Mouse (Mus musculus) embryonic stem cell, embryonic (primary cell): ENCODE results near the gene Zdhhc3.

Experiments
- CTCF ChIA-PET, 4 experiments: fragments of 300-600 bp in 2 of 4; fragments of 350-600 bp in 2 of 4; sonication (Branson Sonifier 250); formaldehyde crosslinking; loops; one replicate each; lab custom pipeline; 2022; ENCODE audit warnings: inconsistent platforms in 2 of 4; lab: Charles Lee
- POLR2A ChIA-PET, 4 experiments: fragments of 300-600 bp in 2 of 4; fragments of 350-600 bp in 2 of 4; sonication (Branson Sonifier 250); formaldehyde crosslinking; loops; one replicate each; lab custom pipeline; 2022; ENCODE audit warnings: antibody characterized with exemption in 4 of 4, inconsistent platforms in 1 of 4; lab: Charles Lee

Zdhhc3 gene

GRCm38 (mm10) chr9:123080355-123080754 is 32.6 kb downstream of the Zdhhc3 start:
- CTCF ChIA-PET: no interaction called here

GRCm38 (mm10) chr9:123079149-123079548 is 33.9 kb downstream of the Zdhhc3 start:
- ChIA-PET CTCF (interaction anchor here in 1 of 4 experiments (0.6 kb wide), 1 partner anchor 758 kb away, joined by 4 read pairs; no protein-coding TSS in a partner anchor), POLR2A (interaction anchor here in 1 of 4 experiments (1.5 kb wide), 1 partner anchor 34 kb away, joined by 5 read pairs; the partner anchor contains the start of genes Exosc7 and Zdhhc3)

More at GRCm38 (mm10) chr9:123080355-123080754, 32.6 kb downstream of the Zdhhc3 start:
- POLR2A ChIA-PET: interaction anchor here in 1 of 4 experiments (1.5 kb wide), 1 partner anchor 33 kb away, joined by 5 read pairs; the partner anchor contains the start of genes Exosc7 and Zdhhc3

- POLR2A ChIA-PET: no interaction called here
- CTCF ChIA-PET: interaction anchor here in 1 of 4 experiments (0.6 kb wide), 1 partner anchor 147 kb away, joined by 3 read pairs; no protein-coding TSS in a partner anchor
Measured at GRCm38 (mm10) chr9:123060172-123060571, 52.8 kb downstream of the Zdhhc3 start.

GRCm38 (mm10) chr9:123058724-123059292 is 54.2 kb downstream of the Zdhhc3 start:
- POLR2A ChIA-PET: no interaction called here

GRCm38 (mm10) chr9:123047665-123048064 is 65.3 kb downstream of the Zdhhc3 start:
- ChIA-PET CTCF (interaction anchor here in 1 of 4 experiments (0.7 kb wide), 1 partner anchor 14 kb away, joined by 4 read pairs; no protein-coding TSS in a partner anchor), POLR2A (interaction anchor here in 1 of 4 experiments (0.6 kb wide), 1 partner anchor 595 kb away, joined by 3 read pairs; no protein-coding TSS in a partner anchor)

More at GRCm38 (mm10) chr9:123058724-123059292, 54.2 kb downstream of the Zdhhc3 start:
- CTCF ChIA-PET: interaction anchor here in 1 of 4 experiments (0.6 kb wide), 1 partner anchor 43 kb away, joined by 3 read pairs; no protein-coding TSS in a partner anchor

GRCm38 (mm10) chr9:123034426-123034825 is 78.6 kb downstream of the Zdhhc3 start, which contains the start of gene Tgm4:
Gene Tgm4 (plus strand): TSS chr9:123034726.
- ChIA-PET CTCF (no interaction called here), POLR2A (no interaction called here)

GRCm38 (mm10) chr9:123031496-123032246 is 81.3 kb downstream of the Zdhhc3 start:
- CTCF ChIA-PET: interaction anchor here in 2 of 4 experiments (0.6 to 0.7 kb wide), 2 partner anchors 20 to 628 kb away, joined by 3 to 7 read pairs; no protein-coding TSS in a partner anchor
- POLR2A ChIA-PET: interaction anchor here in 3 of 4 experiments (0.7 to 1.2 kb wide), 3 partner anchors 10 to 81 kb away, joined by 3 read pairs; partner anchors contain the start of genes Exosc7 (in 1 of the 3) and Zdhhc3 (in 1 of the 3)

GRCm38 (mm10) chr9:123024201-123024600 is 88.8 kb downstream of the Zdhhc3 start:
- ChIA-PET POLR2A (no interaction called here), CTCF (no interaction called here)

- CTCF ChIA-PET: no interaction called here
- POLR2A ChIA-PET: interaction anchor here in 2 of 4 experiments (0.7 to 3.3 kb wide), 8 partner anchors 9 to 91 kb away, joined by 3 to 14 read pairs (median 3); partner anchors contain the start of genes Exosc7 (in 2 of the 2) and Zdhhc3 (in 2 of the 2)
Measured at GRCm38 (mm10) chr9:123021636-123022379, 91.2 kb downstream of the Zdhhc3 start.

- ChIA-PET POLR2A (interaction anchor here in 3 of 4 experiments (0.6 to 3.3 kb wide), 9 partner anchors 10 to 288 kb away, joined by 3 to 14 read pairs (median 3); partner anchors contain the start of genes Exosc7 (in 2 of the 3) and Zdhhc3 (in 2 of the 3)), CTCF (no interaction called here)
Measured at GRCm38 (mm10) chr9:123020995-123021631, 91.9 kb downstream of the Zdhhc3 start, which contains the start of gene Tmem42. Gene Tmem42 (plus strand): TSS chr9:123021326.
